Comparison of ENCODE assay signal across 27 mouse cellular contexts in the genomic region with DNA sequence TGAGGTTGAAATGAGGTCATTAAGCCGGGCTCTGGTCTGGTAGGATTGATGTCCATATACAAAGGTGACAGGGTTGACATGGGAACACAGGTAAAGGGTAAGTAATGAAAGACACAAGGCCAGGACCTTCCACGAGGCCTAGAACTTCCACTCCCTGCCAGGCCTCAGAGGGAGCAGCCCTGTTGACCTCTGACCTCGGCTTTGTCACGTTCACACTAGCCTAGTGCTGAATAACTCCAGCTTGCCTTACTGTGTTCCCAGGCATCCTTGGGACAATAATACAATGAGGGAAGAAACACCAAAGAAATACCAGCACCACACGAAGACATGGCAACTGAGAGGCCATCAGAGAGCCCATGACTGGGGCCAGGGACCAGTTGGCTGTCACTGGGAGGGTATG.
"Had no signal": no experiment of that assay in that cellular context is flagged by ENCODE, and none has a peak within 500 bp of the region (broad histone marks: within the 10 kb centered on the region; RNA-seq: fewer than 3 reads in every experiment).

No protein-coding gene starts in this region.

- H3K9me3 ChIP-seq: heart, embryonic 13.5 days; hindbrain, embryonic 12.5 days; hindbrain, embryonic 15.5 days; limb, embryonic 10.5 days; limb, embryonic 12.5 days; liver, embryonic 13.5 days; liver, embryonic 15.5 days had no signal

- H3K9ac ChIP-seq: heart, embryonic 13.5 days; heart, embryonic 15.5 days; hindbrain, embryonic 12.5 days; hindbrain, embryonic 15.5 days; limb, embryonic 12.5 days; liver, embryonic 13.5 days; liver, embryonic 15.5 days had no signal

- H3K27me3 ChIP-seq: heart, embryonic 13.5 days; hindbrain, embryonic 12.5 days; hindbrain, embryonic 15.5 days; limb, embryonic 12.5 days; liver, embryonic 13.5 days had no signal

- H3K27ac ChIP-seq: gastrocnemius, adult 2 months; heart, adult 2 months; heart, embryonic 13.5 days; heart, embryonic 15.5 days; hindbrain, embryonic 12.5 days; hindbrain, embryonic 15.5 days; hindbrain, postnatal 0 days; layer of hippocampus, adult 2 months; left cerebral cortex, adult 2 months; limb, embryonic 10.5 days; limb, embryonic 12.5 days; liver, embryonic 13.5 days; liver, embryonic 15.5 days had no signal

- H3K36me3 ChIP-seq: heart, embryonic 13.5 days; heart, embryonic 15.5 days; hindbrain, embryonic 12.5 days; hindbrain, embryonic 15.5 days; limb, embryonic 10.5 days; limb, embryonic 12.5 days; liver, embryonic 13.5 days; liver, embryonic 15.5 days had no signal

- DNase-seq: gastrocnemius, adult 2 months; gastrocnemius, postnatal 10 days; gastrocnemius, postnatal 25 days; heart, adult 11 months; heart, adult 2 months; heart, postnatal 14 days; heart, postnatal 36 days; kidney, adult 11 months; kidney, adult 2 months; kidney, postnatal 10 days; kidney, postnatal 25 days; kidney, postnatal 4 days; liver; liver, embryonic 13.5 days had no signal

- H3K4me2 ChIP-seq: heart, embryonic 11.5 days; heart, embryonic 13.5 days; heart, embryonic 15.5 days; hindbrain, embryonic 12.5 days; hindbrain, embryonic 15.5 days; limb, embryonic 12.5 days; liver, embryonic 11.5 days; liver, embryonic 13.5 days; liver, embryonic 15.5 days had no signal

- ATAC-seq: hindbrain, postnatal 0 days; intestine, embryonic 16.5 days had no signal

- H3K4me3 ChIP-seq: gastrocnemius, adult 2 months; heart, adult 2 months; heart, embryonic 13.5 days; heart, embryonic 15.5 days; hindbrain, embryonic 12.5 days; hindbrain, embryonic 15.5 days; layer of hippocampus, adult 2 months; left cerebral cortex, adult 2 months; limb, embryonic 10.5 days; limb, embryonic 12.5 days; liver, embryonic 13.5 days; liver, embryonic 15.5 days had no signal

- H3K4me1 ChIP-seq: heart, embryonic 13.5 days; heart, embryonic 15.5 days; hindbrain, embryonic 12.5 days; hindbrain, embryonic 15.5 days; limb, embryonic 12.5 days; liver, embryonic 13.5 days; liver, embryonic 15.5 days had no signal
